Mouse (Mus musculus): ENCODE measurements around the gene Prkra. TPM values are rescaled to one million over a fixed set of nuclear protein-coding genes. Genes with fewer than 3 reads are reported as not detected.
A peak's percentile ranks its signal among the peaks of the same experiment; 100 is the strongest.

Gene Prkra
- total and polyA plus RNA-seq, 3 experiments, result 7.4 to 24.2 (median 23.1) TPM

- Histone ChIP-seq H3K4me1 (ENCODE audit: insufficient read depth, low read depth, low read length) (no peaks in the 10 kb centered on the region), H3K36me3 (replicated peaks) (peaks cover 93% of the 10 kb centered on the region), H3K9me3 (replicated peaks) (no peaks in the 10 kb centered on the region), H3K27me3 (ENCODE audit: insufficient read depth, low read length) (no peaks in the 10 kb centered on the region), H3K4me3 (ENCODE audit: low read depth, low read length) (no peak overlapping the region)
- no peak for TF ChIP-seq POLR2AphosphoS5 (IDR thresholded peaks at IDR 0.05; ENCODE audit: insufficient replicate concordance, low read depth, low read length)
- no peak for TF ChIP-seq GATA1 (IDR thresholded peaks at IDR 0.05; ENCODE audit: borderline replicate concordance, low read length)
- no peak for TF ChIP-seq CTCF (IDR thresholded peaks at IDR 0.05; ENCODE audit: low read depth, low read length)
- TF ChIP-seq GATA2 (IDR thresholded peaks at IDR 0.05; ENCODE audit: borderline replicate concordance, low read depth, low read length), result no peak
- no peak for TF ChIP-seq TAL1 (conservative IDR thresholded peaks at IDR 0.05; ENCODE audit: low read depth, low read length)
- no peak for DNase-seq (ENCODE audit: low spot score)
- ATAC-seq (ENCODE audit: extremely low read depth, insufficient number of reproducible peaks, low FRiP score, poor library complexity, severe bottlenecking), result no peak
Observed at GRCm38 (mm10) chr2:76686986-76687385, 39.2 kb upstream of the Prkra start.

GRCm38 (mm10) chr2:76682301-76682700, 34.5 kb upstream of the Prkra start:
- H3K36me3 ChIP-seq (replicated peaks), result peaks cover 94% of the 10 kb centered on the region

GRCm38 (mm10) chr2:76676401-76677226, 28.8 kb upstream of the Prkra start:
- DNase-seq (ENCODE audit: low spot score) (no peak), ATAC-seq (ENCODE audit: extremely low read depth, insufficient number of reproducible peaks, low FRiP score, poor library complexity, severe bottlenecking) (no peak)
- Histone ChIP-seq H3K9me3 (replicated peaks) (no peaks in the 10 kb centered on the region), H3K27me3 (ENCODE audit: insufficient read depth, low read length) (no peaks in the 10 kb centered on the region), H3K4me3 (ENCODE audit: low read depth, low read length) (peak overlapping the region; percentile 84), H3K36me3 (replicated peaks) (peaks cover 48% of the 10 kb centered on the region), H3K4me1 (ENCODE audit: insufficient read depth, low read depth, low read length) (peaks cover 48% of the 10 kb centered on the region)
- TF ChIP-seq GATA2 (IDR thresholded peaks at IDR 0.05; ENCODE audit: borderline replicate concordance, low read depth, low read length), result no peak
- TF ChIP-seq POLR2AphosphoS5 (IDR thresholded peaks at IDR 0.05; ENCODE audit: insufficient replicate concordance, low read depth, low read length), result no peak
- no peak for TF ChIP-seq CTCF (IDR thresholded peaks at IDR 0.05; ENCODE audit: low read depth, low read length)
- TF ChIP-seq TAL1 (conservative IDR thresholded peaks at IDR 0.05; ENCODE audit: low read depth, low read length), result no peak
- no peak for TF ChIP-seq GATA1 (IDR thresholded peaks at IDR 0.05; ENCODE audit: borderline replicate concordance, low read length)

More at GRCm38 (mm10) chr2:76682301-76682700, 34.5 kb upstream of the Prkra start:
- Histone ChIP-seq H3K9me3 (replicated peaks) (no peaks in the 10 kb centered on the region), H3K4me3 (ENCODE audit: low read depth, low read length) (no peak overlapping the region), H3K4me1 (ENCODE audit: insufficient read depth, low read depth, low read length) (peaks cover 8% of the 10 kb centered on the region), H3K27me3 (ENCODE audit: insufficient read depth, low read length) (no peaks in the 10 kb centered on the region)
- TF ChIP-seq GATA1 (IDR thresholded peaks at IDR 0.05; ENCODE audit: borderline replicate concordance, low read length) (no peak), CTCF (IDR thresholded peaks at IDR 0.05; ENCODE audit: low read depth, low read length) (no peak), TAL1 (conservative IDR thresholded peaks at IDR 0.05; ENCODE audit: low read depth, low read length) (no peak), GATA2 (IDR thresholded peaks at IDR 0.05; ENCODE audit: borderline replicate concordance, low read depth, low read length) (no peak), POLR2AphosphoS5 (IDR thresholded peaks at IDR 0.05; ENCODE audit: insufficient replicate concordance, low read depth, low read length) (no peak)
- DNase-seq (ENCODE audit: low spot score), result no peak
- ATAC-seq (ENCODE audit: extremely low read depth, insufficient number of reproducible peaks, low FRiP score, poor library complexity, severe bottlenecking), result no peak

- H3K4me3 ChIP-seq (ENCODE audit: low read depth, low read length), result peak overlapping the region; percentile 84
- H3K36me3 ChIP-seq (replicated peaks), result peaks cover 43% of the 10 kb centered on the region
- H3K27me3 ChIP-seq (ENCODE audit: insufficient read depth, low read length), result no peaks in the 10 kb centered on the region
- TF ChIP-seq GATA1 (IDR thresholded peaks at IDR 0.05; ENCODE audit: borderline replicate concordance, low read length) (no peak), CTCF (IDR thresholded peaks at IDR 0.05; ENCODE audit: low read depth, low read length) (no peak), TAL1 (conservative IDR thresholded peaks at IDR 0.05; ENCODE audit: low read depth, low read length) (no peak), POLR2AphosphoS5 (IDR thresholded peaks at IDR 0.05; ENCODE audit: insufficient replicate concordance, low read depth, low read length) (no peak), GATA2 (IDR thresholded peaks at IDR 0.05; ENCODE audit: borderline replicate concordance, low read depth, low read length) (no peak)
- ATAC-seq (ENCODE audit: extremely low read depth, insufficient number of reproducible peaks, low FRiP score, poor library complexity, severe bottlenecking) (no peak), DNase-seq (ENCODE audit: low spot score) (no peak)
- no peaks in the 10 kb centered on the region for H3K9me3 ChIP-seq (replicated peaks)
- H3K4me1 ChIP-seq (ENCODE audit: insufficient read depth, low read depth, low read length), result peaks cover 49% of the 10 kb centered on the region
Observed at GRCm38 (mm10) chr2:76675949-76676348, 28.1 kb upstream of the Prkra start.

GRCm38 (mm10) chr2:76675451-76675850, 27.6 kb upstream of the Prkra start:
- DNase-seq (ENCODE audit: low spot score) (no peak), ATAC-seq (ENCODE audit: extremely low read depth, insufficient number of reproducible peaks, low FRiP score, poor library complexity, severe bottlenecking) (no peak)
- peaks cover 49% of the 10 kb centered on the region for H3K4me1 ChIP-seq (ENCODE audit: insufficient read depth, low read depth, low read length)
- no peaks in the 10 kb centered on the region for H3K9me3 ChIP-seq (replicated peaks)
- H3K4me3 ChIP-seq (ENCODE audit: low read depth, low read length), result peak overlapping the region; percentile 84
- no peaks in the 10 kb centered on the region for H3K27me3 ChIP-seq (ENCODE audit: insufficient read depth, low read length)
- peaks cover 38% of the 10 kb centered on the region for H3K36me3 ChIP-seq (replicated peaks)
- TF ChIP-seq TAL1 (conservative IDR thresholded peaks at IDR 0.05; ENCODE audit: low read depth, low read length) (no peak), CTCF (IDR thresholded peaks at IDR 0.05; ENCODE audit: low read depth, low read length) (no peak), POLR2AphosphoS5 (IDR thresholded peaks at IDR 0.05; ENCODE audit: insufficient replicate concordance, low read depth, low read length) (no peak), GATA1 (IDR thresholded peaks at IDR 0.05; ENCODE audit: borderline replicate concordance, low read length) (no peak), GATA2 (IDR thresholded peaks at IDR 0.05; ENCODE audit: borderline replicate concordance, low read depth, low read length) (no peak)

GRCm38 (mm10) chr2:76674725-76675427, 27.1 kb upstream of the Prkra start, which contains the start of gene Plekha3:
Gene Plekha3 (plus strand): TSS chr2:76675281.
- H3K9me3 ChIP-seq (replicated peaks), result no peaks in the 10 kb centered on the region
- H3K36me3 ChIP-seq (replicated peaks), result peaks cover 32% of the 10 kb centered on the region
- ATAC-seq (ENCODE audit: extremely low read depth, insufficient number of reproducible peaks, low FRiP score, poor library complexity, severe bottlenecking), result peak; percentile 35
- H3K4me3 ChIP-seq (ENCODE audit: low read depth, low read length), result peak within 1 kb of the TSS; percentile 84
- peaks cover 49% of the 10 kb centered on the region for H3K4me1 ChIP-seq (ENCODE audit: insufficient read depth, low read depth, low read length)
- peak; percentile 93 for DNase-seq (ENCODE audit: low spot score)
- TF ChIP-seq GATA1 (IDR thresholded peaks at IDR 0.05; ENCODE audit: borderline replicate concordance, low read length) (no peak), TAL1 (conservative IDR thresholded peaks at IDR 0.05; ENCODE audit: low read depth, low read length) (no peak), CTCF (IDR thresholded peaks at IDR 0.05; ENCODE audit: low read depth, low read length) (no peak), GATA2 (IDR thresholded peaks at IDR 0.05; ENCODE audit: borderline replicate concordance, low read depth, low read length) (no peak), POLR2AphosphoS5 (IDR thresholded peaks at IDR 0.05; ENCODE audit: insufficient replicate concordance, low read depth, low read length) (no peak)
- H3K27me3 ChIP-seq (ENCODE audit: insufficient read depth, low read length), result no peaks in the 10 kb centered on the region

Measured in G1E (cell line).